ENCODE assay signal across 8 mouse cellular contexts in genomic region chr7:82869231-82870147, GRCm38 (mm10). TPM values are rescaled to one million over a fixed set of nuclear protein-coding genes. Genes with fewer than 3 reads are reported as not detected.
A peak's percentile ranks its signal among the peaks of the same experiment; 100 is the strongest.
DNase-seq lines count a peak whose midpoint lies in the region; ATAC-seq and TF ChIP-seq lines count a peak whose summit lies in the region.

No protein-coding gene starts in this region.

- peak overlapping the region; percentile 84 for H3K4me2 ChIP-seq in forebrain, embryonic 15.5 days (replicated peaks)

- WGBS in forebrain, embryonic 15.5 days: under 1% methylated on average over 56 of the region's 56 CpGs
- 2% methylated on average over 56 of the region's 56 CpGs for WGBS in hindbrain, embryonic 10.5 days
- WGBS in lung, adult 2 months: 45% methylated on average over 56 of the region's 56 CpGs

- H3K9ac ChIP-seq in forebrain, embryonic 15.5 days (replicated peaks): peak overlapping the region; percentile 100

- TF ChIP-seq POLR2A in lung, adult 2 months (IDR thresholded peaks at IDR 0.05; ENCODE audit: borderline replicate concordance, extremely low read depth, low read depth, low read length): no peak

- peaks cover 39% of the 10 kb centered on the region for H3K27me3 ChIP-seq in E14TG2a.4 (ENCODE audit: insufficient read depth, low read length)
- H3K27me3 ChIP-seq in forebrain, embryonic 15.5 days: no peaks in the 10 kb centered on the region
- no peaks in the 10 kb centered on the region for H3K27me3 ChIP-seq in hindbrain, embryonic 10.5 days (ENCODE audit: insufficient read depth, poor library complexity, severe bottlenecking)

- TF ChIP-seq CTCF in E14TG2a.4 (conservative IDR thresholded peaks at IDR 0.05; ENCODE audit: low read length): no peak
- TF ChIP-seq CTCF in lung, adult 2 months (IDR thresholded peaks at IDR 0.05; ENCODE audit: insufficient read depth, low read length): no peak

- no peak overlapping the region for H3K27ac ChIP-seq in brown adipose tissue, adult 24 weeks (replicated peaks; ENCODE audit: low read depth, low read length)
- H3K27ac ChIP-seq in forebrain, embryonic 15.5 days (replicated peaks): peak overlapping the region; percentile 100
- H3K27ac ChIP-seq in hindbrain, embryonic 10.5 days: peak overlapping the region; percentile 100

- no peaks in the 10 kb centered on the region for H3K36me3 ChIP-seq in E14TG2a.4 (ENCODE audit: insufficient read depth, low read length)
- peaks cover 17% of the 10 kb centered on the region; the same call in 1 of the 2 replicates for H3K36me3 ChIP-seq in forebrain, embryonic 15.5 days
- H3K36me3 ChIP-seq in hindbrain, embryonic 10.5 days: peaks cover 36% of the 10 kb centered on the region

- peak; percentile 74 for DNase-seq in hindbrain, embryonic 10.5 days (ENCODE audit: low spot score)
- DNase-seq in layer of hippocampus, postnatal 10 days (ENCODE audit: low spot score in 2 of 2): peak; percentile 57 to 62
- peak; percentile 29 for DNase-seq in lung, adult 2 months
- DNase-seq in retina, embryonic 14.5 days (ENCODE audit: low spot score): peak; percentile 71

- H3K4me1 ChIP-seq in E14TG2a.4 (replicated peaks; ENCODE audit: low read depth, low read length): peaks cover 30% of the 10 kb centered on the region
- no peaks in the 10 kb centered on the region for H3K4me1 ChIP-seq in brown adipose tissue, adult 24 weeks (ENCODE audit: control insufficient read depth, insufficient read depth, insufficient read length, low read length)
- H3K4me1 ChIP-seq in forebrain, embryonic 15.5 days: peaks cover 26% of the 10 kb centered on the region
- peaks cover 46% of the 10 kb centered on the region for H3K4me1 ChIP-seq in hindbrain, embryonic 10.5 days (replicated peaks)
- peaks cover 9% of the 10 kb centered on the region; the same call in 1 of the 2 replicates for H3K4me1 ChIP-seq in lung, adult 2 months (ENCODE audit: control insufficient read depth, insufficient read depth, low read length)

- no peaks in the 10 kb centered on the region for H3K9me3 ChIP-seq in E14TG2a.4 (ENCODE audit: low read length)
- no peaks in the 10 kb centered on the region for H3K9me3 ChIP-seq in forebrain, embryonic 15.5 days
- H3K9me3 ChIP-seq in hindbrain, embryonic 10.5 days: no peaks in the 10 kb centered on the region

- ATAC-seq in forebrain, embryonic 15.5 days (replicated peaks): no peak
- ATAC-seq in monocyte, adult 5-6 weeks (replicated peaks; ENCODE audit: insufficient number of reproducible peaks, low FRiP score, low TSS enrichment, poor library complexity, severe bottlenecking): no peak

- peak overlapping the region; percentile 95 for H3K4me3 ChIP-seq in E14TG2a.4 (replicated peaks; ENCODE audit: low read length)
- peak overlapping the region; percentile 98; the same call in 1 of the 2 replicates for H3K4me3 ChIP-seq in brown adipose tissue, adult 24 weeks (ENCODE audit: insufficient read depth, low read depth, low read length)
- peak overlapping the region; percentile 98 for H3K4me3 ChIP-seq in forebrain, embryonic 15.5 days
- peak overlapping the region; percentile 100 for H3K4me3 ChIP-seq in hindbrain, embryonic 10.5 days
- peak overlapping the region; percentile 58 for H3K4me3 ChIP-seq in lung, adult 2 months (replicated peaks; ENCODE audit: extremely low read depth, low read depth, low read length)

RNA-seq across cellular contexts. Expression of gene Mex3b, which starts 2.4 kb away (rescaled TPM):
- 0.67 and 0.83 TPM in 2 replicates for polyA plus RNA-seq in brown adipose tissue, adult 24 weeks (2012; ENCODE audit: insufficient read depth, insufficient read length, missing spikeins)
- 50.2 and 51.2 TPM in 2 replicates for polyA plus RNA-seq in forebrain, embryonic 15.5 days (2015; fragmentation: Nextera tagmentation; extraction: Ambion mirVana)
- 24.9 and 27.7 TPM in 2 replicates for polyA plus RNA-seq in hindbrain, embryonic 10.5 days (2016; fragmentation: Nextera tagmentation; extraction: Ambion mirVana)
- total RNA-seq in layer of hippocampus, postnatal 10 days (2021): 10 to 100 TPM; 32.7 to 35.2 TPM
- polyA plus RNA-seq in lung, adult 2 months (2012; rRNA removed): 11.1 and 12.2 TPM in 2 replicates
- 3.3 to 3.8 TPM (median 3.8 TPM) in 3 replicates for total RNA-seq in monocyte, adult 5-6 weeks (2017)
